Mouse (Mus musculus) ES-Bruce4 (cell line): ENCODE measurements around the gene H2-Ab1. TPM values are rescaled to one million over a fixed set of nuclear protein-coding genes. Genes with fewer than 3 reads are reported as not detected.
"Not testable (repeated sequence)": the region's sequence is repeated elsewhere in the genome, so short reads cannot be mapped to it uniquely, and the experiment has no call there.

Experiments used
- H3K27ac ChIP-seq: 2 replicates; pipeline ENCODE4 v1.5.1; 2012; ENCODE audit warnings: low read length, inconsistent platforms; ENCODE audit not compliant: insufficient read depth
- H3K27me3 ChIP-seq: 2 replicates; pipeline ENCODE4 v1.6.1; 2012; ENCODE audit warnings: mild to moderate bottlenecking, low read length, inconsistent platforms; ENCODE audit not compliant: control insufficient read depth, poor library complexity, insufficient read depth, severe bottlenecking
- H3K36me3 ChIP-seq: 2 replicates; pipeline ENCODE4 v1.6.1; 2012; ENCODE audit warnings: inconsistent platforms, mild to moderate bottlenecking, low read length, moderate library complexity; ENCODE audit not compliant: control insufficient read depth, poor library complexity, insufficient read depth, severe bottlenecking
- H3K4me1 ChIP-seq: one replicate; pipeline ENCODE4 v1.8.1; 2011; ENCODE audit warnings: low read length; ENCODE audit not compliant: control insufficient read depth, insufficient read depth
- H3K4me3 ChIP-seq: 2 replicates; pipeline ENCODE4 v1.5.1; 2011; ENCODE audit warnings: low read depth, mild to moderate bottlenecking, low read length
- H3K9ac ChIP-seq: 2 replicates; pipeline ENCODE4 v1.6.1; 2012; ENCODE audit warnings: low read depth, mild to moderate bottlenecking, inconsistent platforms; ENCODE audit not compliant: poor library complexity, severe bottlenecking
- H3K9me3 ChIP-seq: replicated peaks from 2 replicates; pipeline ENCODE4 v1.6.1; 2012; ENCODE audit warnings: mild to moderate bottlenecking, low read length, inconsistent platforms; ENCODE audit not compliant: control insufficient read depth, poor library complexity, insufficient read depth, severe bottlenecking
- CTCF ChIP-seq: IDR thresholded peaks from one replicate; pipeline ENCODE4 v1.8.1; 2011; ENCODE audit warnings: low read depth, low read length
- EP300 ChIP-seq: IDR thresholded peaks from 2 replicates; pipeline ENCODE4 v1.6.1; 2011; ENCODE audit warnings: low read depth, low read length; ENCODE audit not compliant: insufficient read depth
- POLR2A ChIP-seq: IDR thresholded peaks from one replicate; pipeline ENCODE4 v1.8.1; 2011; ENCODE audit warnings: low read length; ENCODE audit not compliant: insufficient read depth
- polyA plus RNA-seq: library from polyadenylated mRNA; stranded (reverse); fragments of >200 nt; gene quantifications from 2 replicates; pipeline ENCODE4 v1.2.4, GENCODE M21; 2011; ENCODE audit warnings: low read depth; ENCODE audit not compliant: missing spikeins, insufficient read depth, insufficient read length

Gene H2-Ab1
- polyA plus RNA-seq, 1 experiment = 2.4 TPM

DNA sequence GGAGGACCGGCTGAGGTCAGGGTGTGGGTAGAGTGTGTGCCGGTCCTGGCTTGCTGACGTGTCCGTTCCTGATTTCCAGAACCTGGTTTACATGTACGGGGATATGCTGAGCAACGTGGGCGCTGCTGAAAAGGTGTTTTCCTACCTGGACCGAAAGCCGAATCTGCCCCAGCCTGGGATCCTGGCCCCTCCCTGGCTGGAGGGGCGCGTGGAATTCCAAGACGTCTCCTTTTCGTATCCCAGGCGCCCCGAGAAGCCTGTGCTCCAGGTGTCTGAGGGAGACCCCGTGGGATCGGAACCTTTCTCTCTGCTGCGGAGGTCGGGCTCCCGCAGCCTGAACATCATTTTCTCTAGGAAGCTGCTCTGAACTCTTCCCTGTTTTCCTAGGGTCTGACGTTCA lies 43.6 kb upstream of the H2-Ab1 start:
- no peaks in the 10 kb centered on the region for H3K27me3 ChIP-seq
- TF ChIP-seq EP300 (no peak), POLR2A (no peak), CTCF (no peak)
- H3K9ac ChIP-seq = no peak overlapping the region
- no peaks in the 10 kb centered on the region for H3K36me3 ChIP-seq
- H3K27ac ChIP-seq = no peak overlapping the region
- no peak overlapping the region for H3K4me3 ChIP-seq
- H3K9me3 ChIP-seq = peaks cover 11% of the 10 kb centered on the region
- no peaks in the 10 kb centered on the region for H3K4me1 ChIP-seq

DNA sequence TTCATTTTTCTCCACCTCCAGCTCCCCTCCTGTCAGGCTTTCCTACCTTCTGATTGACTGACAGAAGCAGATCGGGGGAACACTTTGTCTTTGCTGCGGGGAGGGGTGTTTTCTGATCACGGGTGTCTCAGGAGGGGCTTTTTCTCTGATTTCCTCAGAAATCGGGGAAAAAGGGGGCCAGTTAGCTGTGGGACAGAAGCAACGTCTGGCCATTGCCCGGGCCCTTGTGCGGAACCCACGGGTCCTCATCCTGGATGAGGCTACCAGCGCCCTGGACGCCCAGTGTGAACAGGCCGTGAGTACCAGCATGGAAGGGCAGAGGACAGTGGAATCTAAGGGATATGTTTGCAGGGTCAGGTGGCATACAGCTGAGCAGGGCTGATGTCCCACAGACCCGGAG lies 42.3 kb upstream of the H2-Ab1 start:
- H3K4me1 ChIP-seq = no peaks in the 10 kb centered on the region
- no peaks in the 10 kb centered on the region for H3K27me3 ChIP-seq
- H3K9ac ChIP-seq = no peak overlapping the region
- no peak for TF ChIP-seq CTCF
- no peak for TF ChIP-seq EP300
- TF ChIP-seq POLR2A = no peak
- no peaks in the 10 kb centered on the region for H3K36me3 ChIP-seq
- H3K4me3 ChIP-seq = no peak overlapping the region
- no peak overlapping the region for H3K27ac ChIP-seq
- H3K9me3 ChIP-seq = peaks cover 14% of the 10 kb centered on the region

- Histone ChIP-seq H3K4me3 (no peak overlapping the region), H3K36me3 (no peaks in the 10 kb centered on the region), H3K9ac (no peak overlapping the region), H3K27me3 (no peaks in the 10 kb centered on the region), H3K9me3 (peaks cover 16% of the 10 kb centered on the region), H3K27ac (no peak overlapping the region), H3K4me1 (no peaks in the 10 kb centered on the region)
- no peak for TF ChIP-seq EP300
- no peak for TF ChIP-seq POLR2A
These were observed 40.1 kb upstream of the H2-Ab1 start for GRCm38 (mm10) chr17:34217216-34217928.

- Histone ChIP-seq H3K9me3 (peaks cover 16% of the 10 kb centered on the region), H3K4me1 (no peaks in the 10 kb centered on the region), H3K36me3 (no peaks in the 10 kb centered on the region), H3K4me3 (no peak overlapping the region), H3K27ac (no peak overlapping the region), H3K9ac (no peak overlapping the region), H3K27me3 (no peaks in the 10 kb centered on the region)
- TF ChIP-seq CTCF (no peak), EP300 (no peak), POLR2A (no peak)
These were observed 39.5 kb upstream of the H2-Ab1 start for GRCm38 (mm10) chr17:34217986-34218385.

GRCm38 (mm10) chr17:34218675-34219074 lies 38.8 kb upstream of the H2-Ab1 start:
- Histone ChIP-seq H3K4me1 (no peaks in the 10 kb centered on the region), H3K9ac (no peak overlapping the region), H3K4me3 (no peak overlapping the region), H3K36me3 (no peaks in the 10 kb centered on the region), H3K27ac (no peak overlapping the region), H3K9me3 (peaks cover 16% of the 10 kb centered on the region), H3K27me3 (no peaks in the 10 kb centered on the region)
- TF ChIP-seq EP300 (no peak), CTCF (no peak), POLR2A (no peak)

DNA sequence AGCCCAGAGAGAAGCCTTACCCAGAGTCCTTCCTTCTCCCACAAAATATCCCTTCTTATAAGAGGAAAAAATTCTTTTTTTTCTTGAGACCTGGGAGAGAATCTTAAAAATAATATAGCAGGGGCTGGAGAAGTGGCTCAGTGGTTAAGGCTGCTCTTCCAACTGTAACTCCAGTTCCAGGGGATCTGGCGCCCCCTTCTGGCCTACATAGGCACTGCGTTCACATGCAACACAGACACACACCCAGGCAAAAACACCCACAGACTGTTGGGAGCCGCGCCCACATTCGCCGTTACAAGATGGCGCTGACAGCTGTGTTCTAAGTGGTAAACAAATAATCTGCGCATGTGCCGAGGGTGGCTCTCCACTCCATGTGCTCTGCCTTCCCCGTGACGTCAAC lies 38.4 kb upstream of the H2-Ab1 start:
- not testable (repeated sequence) for H3K4me1 ChIP-seq, H3K27ac ChIP-seq, H3K36me3 ChIP-seq, H3K9ac ChIP-seq, H3K27me3 ChIP-seq, H3K4me3 ChIP-seq
- H3K9me3 ChIP-seq = peaks cover 19% of the 10 kb centered on the region

DNA sequence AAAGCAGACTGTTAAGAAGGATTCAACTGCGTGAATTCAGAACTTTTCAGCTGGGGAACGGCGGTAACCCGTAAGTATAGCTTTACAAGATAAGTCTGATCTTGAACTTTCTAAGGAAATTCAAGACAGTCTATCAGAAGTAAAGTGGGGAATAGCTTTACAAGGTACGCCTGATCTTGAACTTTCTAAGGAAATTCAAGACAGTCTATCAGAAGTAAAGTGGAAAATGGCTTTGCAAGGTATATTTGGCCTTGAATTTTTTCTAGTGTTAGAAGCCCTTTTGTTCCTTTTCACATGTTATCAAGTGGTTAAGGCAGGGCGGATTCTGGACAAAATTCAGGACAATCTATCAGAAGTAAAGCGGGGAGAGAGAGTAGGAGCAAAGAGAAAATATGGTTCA lies 37.7 kb upstream of the H2-Ab1 start:
- H3K9ac ChIP-seq, H3K4me3 ChIP-seq, H3K4me1 ChIP-seq, H3K27me3 ChIP-seq, H3K36me3 ChIP-seq, H3K27ac ChIP-seq: not testable (repeated sequence)
- H3K9me3 ChIP-seq = peaks cover 25% of the 10 kb centered on the region

- not testable (repeated sequence) for H3K27me3 ChIP-seq, H3K4me3 ChIP-seq, H3K36me3 ChIP-seq, H3K27ac ChIP-seq, H3K4me1 ChIP-seq, H3K9ac ChIP-seq
- peaks cover 31% of the 10 kb centered on the region for H3K9me3 ChIP-seq
These were observed 37.1 kb upstream of the H2-Ab1 start for GRCm38 (mm10) chr17:34220401-34220800.
